Mouse (Mus musculus): ENCODE results near the gene Hoxb7. TPM values are rescaled to one million over a fixed set of nuclear protein-coding genes. Genes with fewer than 3 reads are reported as not detected.

The Hoxb7 gene
- polyA plus RNA-seq, 1 experiment from 2014 or later, result 0.24 TPM

- H3K4me3 ChIP-seq (replicated peaks), result no peak overlapping the region
- WGBS (ENCODE audit: insufficient replicate concordance), result 5% methylated on average over 1 of the region's 1 CpGs
- peaks cover 99% of the 10 kb centered on the region for H3K27me3 ChIP-seq
- no peak overlapping the region for H3K9ac ChIP-seq
- no peaks in the 10 kb centered on the region for H3K9me3 ChIP-seq (replicated peaks)
- H3K27ac ChIP-seq (replicated peaks), result no peak overlapping the region
- H3K36me3 ChIP-seq (replicated peaks), result no peaks in the 10 kb centered on the region
- ATAC-seq (ENCODE audit: insufficient read depth), result no peak
- no peak overlapping the region for H3K4me2 ChIP-seq
- H3K4me1 ChIP-seq (replicated peaks), result no peaks in the 10 kb centered on the region
Observed at GRCm38 (mm10) chr11:96259511-96259910, 26.9 kb upstream of the Hoxb7 start.

DNA sequence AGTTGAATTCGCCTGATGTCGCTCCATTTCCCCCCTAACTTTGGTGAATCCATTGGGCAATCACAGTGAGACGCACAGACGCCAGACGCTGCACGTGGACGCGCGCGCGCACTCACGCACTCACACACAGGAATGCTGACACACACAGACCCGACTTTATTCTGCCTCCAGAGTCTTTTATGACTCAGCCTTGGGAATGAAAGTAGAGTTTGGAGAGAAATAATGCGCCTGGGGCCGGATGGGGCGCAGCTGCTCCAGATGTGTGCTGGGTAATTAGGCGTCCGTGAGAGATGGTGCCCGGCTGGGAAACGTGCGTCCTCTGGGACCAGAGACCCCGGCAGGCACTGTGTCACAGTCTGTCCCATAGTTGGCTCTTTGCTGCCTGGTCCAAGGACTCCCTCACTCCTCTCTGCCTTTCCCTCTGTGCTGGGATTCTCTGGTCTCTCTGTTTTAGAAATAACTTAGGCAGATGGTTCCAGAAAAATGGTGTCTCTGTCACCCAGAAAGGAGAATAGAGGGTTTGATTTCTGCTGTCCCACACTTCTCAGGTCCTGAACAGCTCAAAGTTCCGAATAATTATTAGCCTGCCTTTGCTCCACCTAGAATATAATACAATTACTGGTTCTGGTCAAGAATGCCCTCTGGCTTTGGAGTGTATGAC is 26.0 kb upstream of the Hoxb7 start:
- Histone ChIP-seq H3K4me2 (no peak overlapping the region), H3K27ac (replicated peaks) (no peak overlapping the region), H3K27me3 (peaks cover 99% of the 10 kb centered on the region), H3K4me3 (replicated peaks) (no peak overlapping the region), H3K4me1 (replicated peaks) (no peaks in the 10 kb centered on the region), H3K36me3 (replicated peaks) (no peaks in the 10 kb centered on the region), H3K9ac (no peak overlapping the region), H3K9me3 (replicated peaks) (no peaks in the 10 kb centered on the region)
- ATAC-seq (ENCODE audit: insufficient read depth), result no peak
- 6% methylated on average over 23 of the region's 23 CpGs for WGBS (ENCODE audit: insufficient replicate concordance)

DNA sequence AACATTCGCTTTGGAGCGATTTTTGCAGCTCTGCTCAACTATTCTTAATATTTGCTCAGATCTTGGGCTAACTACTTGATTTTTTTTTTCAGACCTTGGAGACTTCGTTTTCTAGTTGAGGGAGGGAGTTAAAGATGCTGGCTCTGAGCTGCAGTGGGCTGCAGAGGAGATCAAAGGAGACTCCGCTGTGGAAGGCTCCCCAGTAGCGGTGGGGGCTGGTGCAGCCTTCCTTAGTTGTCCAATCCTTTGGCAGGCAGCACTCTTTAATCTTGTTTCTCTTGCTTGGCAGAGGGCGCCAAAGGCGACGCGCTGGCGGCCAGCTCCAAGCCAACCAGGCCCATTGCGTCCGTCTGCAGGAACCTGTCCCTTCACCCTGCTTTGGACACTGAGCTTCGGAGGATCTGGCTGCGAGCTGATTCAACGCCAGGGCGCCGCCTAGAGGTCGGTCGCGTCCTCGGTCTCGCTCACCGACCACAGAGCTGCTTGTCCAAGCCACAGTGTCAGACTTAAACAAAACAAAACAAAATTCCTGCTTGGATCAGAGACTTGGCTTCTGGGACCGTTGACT is 25.0 kb upstream of the Hoxb7 start:
- WGBS (ENCODE audit: insufficient replicate concordance), result 4% methylated on average over 24 of the region's 24 CpGs
- Histone ChIP-seq H3K4me2 (no peak overlapping the region), H3K4me1 (replicated peaks) (no peaks in the 10 kb centered on the region), H3K9me3 (replicated peaks) (no peaks in the 10 kb centered on the region), H3K27me3 (peaks cover 99% of the 10 kb centered on the region), H3K36me3 (replicated peaks) (no peaks in the 10 kb centered on the region), H3K4me3 (replicated peaks) (no peak overlapping the region), H3K27ac (replicated peaks) (no peak overlapping the region), H3K9ac (no peak overlapping the region)
- no peak for ATAC-seq (ENCODE audit: insufficient read depth)

GRCm38 (mm10) chr11:96262262-96262830 is 24.1 kb upstream of the Hoxb7 start:
- Histone ChIP-seq H3K4me3 (replicated peaks) (no peak overlapping the region), H3K9me3 (replicated peaks) (no peaks in the 10 kb centered on the region), H3K9ac (no peak overlapping the region), H3K27me3 (peaks cover 99% of the 10 kb centered on the region), H3K4me1 (replicated peaks) (no peaks in the 10 kb centered on the region), H3K36me3 (replicated peaks) (no peaks in the 10 kb centered on the region), H3K4me2 (no peak overlapping the region), H3K27ac (replicated peaks) (no peak overlapping the region)
- 18% methylated on average over 6 of the region's 6 CpGs for WGBS (ENCODE audit: insufficient replicate concordance)
- ATAC-seq (ENCODE audit: insufficient read depth), result no peak

DNA sequence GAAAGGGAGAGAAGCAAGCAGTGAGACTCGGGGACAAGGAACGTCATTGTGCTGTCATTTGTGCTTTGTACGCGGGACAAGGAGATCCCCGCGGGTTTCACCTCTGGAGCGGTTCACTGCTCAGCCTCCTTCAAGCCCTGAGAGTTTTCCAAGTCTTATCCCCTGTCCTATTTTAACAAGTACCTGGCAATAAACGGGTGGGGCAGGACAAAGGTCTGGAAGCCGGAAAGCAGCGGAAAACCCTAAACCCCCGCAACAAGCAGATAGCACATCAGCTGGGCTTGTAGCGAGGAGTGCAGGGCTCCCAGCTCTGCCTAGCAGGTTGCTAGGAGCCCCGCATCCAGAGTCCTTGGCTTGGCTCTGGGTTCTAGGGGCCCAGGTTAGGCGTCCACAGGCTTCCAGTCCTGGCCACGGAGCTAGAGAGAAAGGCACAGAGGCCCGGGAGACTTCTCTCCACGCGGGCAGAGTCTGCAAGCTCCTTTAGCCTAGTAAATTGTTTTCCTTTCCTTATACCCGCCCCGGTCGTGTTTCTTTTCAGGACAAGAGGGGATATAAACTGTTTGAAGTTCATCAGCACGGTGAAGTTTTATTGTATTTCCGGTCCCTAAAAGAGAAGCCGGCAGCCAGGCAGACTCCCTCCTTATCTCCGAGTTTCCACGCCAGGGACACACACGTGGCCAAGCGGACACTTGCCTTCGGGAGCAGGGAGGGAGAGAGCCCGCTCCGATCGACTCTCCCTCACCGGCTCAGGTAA is 22.6 kb upstream of the Hoxb7 start:
- H3K9ac ChIP-seq, result no peak overlapping the region
- no peak overlapping the region for H3K27ac ChIP-seq (replicated peaks)
- H3K4me2 ChIP-seq, result no peak overlapping the region
- H3K9me3 ChIP-seq (replicated peaks), result no peaks in the 10 kb centered on the region
- H3K4me1 ChIP-seq (replicated peaks), result no peaks in the 10 kb centered on the region
- H3K4me3 ChIP-seq (replicated peaks), result no peak overlapping the region
- WGBS (ENCODE audit: insufficient replicate concordance), result 6% methylated on average over 33 of the region's 33 CpGs
- H3K27me3 ChIP-seq, result peaks cover 97% of the 10 kb centered on the region
- H3K36me3 ChIP-seq (replicated peaks), result no peaks in the 10 kb centered on the region
- ATAC-seq (ENCODE audit: insufficient read depth), result no peak

DNA sequence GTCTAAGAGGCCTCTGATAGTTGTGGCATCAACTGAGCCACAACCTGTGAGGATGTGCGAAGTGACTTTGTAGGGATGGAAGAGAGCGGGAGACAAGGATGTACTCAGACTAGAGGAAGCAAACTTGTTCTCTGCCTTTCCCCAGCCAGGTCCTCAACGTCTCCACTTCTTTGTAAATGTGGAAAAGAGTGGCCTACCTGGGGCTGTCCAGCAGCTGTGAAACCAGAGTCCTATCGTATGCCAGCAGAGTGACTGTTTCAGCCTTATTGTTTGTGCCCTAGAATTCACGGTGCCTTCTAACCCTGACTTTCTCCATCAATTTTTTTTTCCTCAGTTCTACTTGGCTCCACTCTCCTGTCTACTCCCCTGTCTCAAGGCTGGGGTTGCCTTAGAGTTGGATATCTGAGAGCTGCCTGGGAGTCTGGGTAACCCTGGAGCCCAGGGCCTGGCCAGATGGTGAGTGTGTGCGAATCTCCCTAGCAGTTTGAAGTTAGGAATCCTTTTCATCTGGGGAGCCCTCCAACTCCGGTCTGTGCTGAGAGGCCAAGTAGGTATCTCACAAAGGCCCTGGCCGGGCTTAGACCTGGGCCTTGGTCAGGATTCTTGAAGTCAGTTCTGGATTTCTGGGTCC is 21.9 kb upstream of the Hoxb7 start:
- 33% methylated on average over 8 of the region's 8 CpGs for WGBS (ENCODE audit: insufficient replicate concordance)
- no peak for ATAC-seq (ENCODE audit: insufficient read depth)

GRCm38 (mm10) chr11:96265954-96266353 is 20.5 kb upstream of the Hoxb7 start:
- Histone ChIP-seq H3K4me1 (replicated peaks) (no peaks in the 10 kb centered on the region), H3K4me3 (replicated peaks) (no peak overlapping the region), H3K36me3 (replicated peaks) (no peaks in the 10 kb centered on the region), H3K9me3 (replicated peaks) (no peaks in the 10 kb centered on the region), H3K9ac (no peak overlapping the region), H3K27me3 (peaks cover 98% of the 10 kb centered on the region), H3K27ac (replicated peaks) (no peak overlapping the region), H3K4me2 (no peak overlapping the region)
- WGBS (ENCODE audit: insufficient replicate concordance), result 13% methylated on average over 7 of the region's 7 CpGs
- ATAC-seq (ENCODE audit: insufficient read depth), result no peak

More for the DNA sequence above, 21.9 kb upstream of the Hoxb7 start:
- Histone ChIP-seq H3K9me3 (replicated peaks) (no peaks in the 10 kb centered on the region), H3K9ac (no peak overlapping the region), H3K27ac (replicated peaks) (no peak overlapping the region), H3K27me3 (peaks cover 97% of the 10 kb centered on the region), H3K4me2 (no peak overlapping the region), H3K36me3 (replicated peaks) (no peaks in the 10 kb centered on the region), H3K4me3 (replicated peaks) (no peak overlapping the region), H3K4me1 (replicated peaks) (no peaks in the 10 kb centered on the region)

DNA sequence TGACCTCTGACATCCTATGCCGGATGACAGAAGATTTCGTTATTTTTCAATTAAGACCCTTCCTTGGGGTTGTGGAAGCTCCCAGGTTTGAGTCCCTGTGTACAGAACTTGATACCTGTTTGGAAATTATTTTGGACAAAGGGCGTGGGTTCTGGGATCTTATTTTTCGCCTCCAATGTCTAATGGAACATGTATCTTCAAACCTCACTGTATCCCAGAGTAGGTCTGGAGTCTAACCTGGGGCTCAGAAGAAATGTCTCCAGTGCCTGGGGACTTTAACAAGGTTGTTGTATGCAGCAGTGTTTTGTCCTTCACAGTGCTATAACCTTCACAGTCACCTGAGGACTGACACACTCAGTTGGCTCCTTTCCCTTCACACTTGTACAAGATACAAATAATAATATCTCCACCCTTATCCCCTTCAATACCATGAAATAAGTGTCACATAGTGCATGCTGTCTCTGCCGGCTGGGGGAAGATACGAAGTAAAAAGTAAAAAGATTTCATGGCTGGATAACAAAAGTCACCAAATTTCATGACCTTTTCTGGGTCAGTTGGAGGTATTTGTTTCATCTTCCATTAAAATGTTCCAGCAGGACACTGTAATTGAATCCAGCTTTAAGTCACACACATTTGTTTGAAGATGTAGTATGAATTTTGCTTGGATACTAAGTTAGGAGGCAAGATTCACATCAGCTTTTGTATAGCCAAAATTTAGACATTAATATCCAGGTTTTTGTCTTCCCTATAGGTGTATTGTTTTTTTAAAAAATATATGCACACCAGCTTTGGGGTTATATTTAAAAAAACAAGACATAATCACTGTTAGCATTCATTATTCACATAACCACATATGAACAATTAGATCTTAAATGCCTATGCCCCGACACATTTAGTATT is 19.2 kb upstream of the Hoxb7 start:
- no peak overlapping the region for H3K9ac ChIP-seq
- H3K4me2 ChIP-seq, result no peak overlapping the region
- no peak overlapping the region for H3K4me3 ChIP-seq (replicated peaks)
- H3K27me3 ChIP-seq, result peaks cover 98% of the 10 kb centered on the region
- no peaks in the 10 kb centered on the region for H3K4me1 ChIP-seq (replicated peaks)
- H3K9me3 ChIP-seq (replicated peaks), result no peaks in the 10 kb centered on the region
- 33% methylated on average over 7 of the region's 7 CpGs for WGBS (ENCODE audit: insufficient replicate concordance)
- no peak overlapping the region for H3K27ac ChIP-seq (replicated peaks)
- no peak for ATAC-seq (ENCODE audit: insufficient read depth)
- no peaks in the 10 kb centered on the region for H3K36me3 ChIP-seq (replicated peaks)

DNA sequence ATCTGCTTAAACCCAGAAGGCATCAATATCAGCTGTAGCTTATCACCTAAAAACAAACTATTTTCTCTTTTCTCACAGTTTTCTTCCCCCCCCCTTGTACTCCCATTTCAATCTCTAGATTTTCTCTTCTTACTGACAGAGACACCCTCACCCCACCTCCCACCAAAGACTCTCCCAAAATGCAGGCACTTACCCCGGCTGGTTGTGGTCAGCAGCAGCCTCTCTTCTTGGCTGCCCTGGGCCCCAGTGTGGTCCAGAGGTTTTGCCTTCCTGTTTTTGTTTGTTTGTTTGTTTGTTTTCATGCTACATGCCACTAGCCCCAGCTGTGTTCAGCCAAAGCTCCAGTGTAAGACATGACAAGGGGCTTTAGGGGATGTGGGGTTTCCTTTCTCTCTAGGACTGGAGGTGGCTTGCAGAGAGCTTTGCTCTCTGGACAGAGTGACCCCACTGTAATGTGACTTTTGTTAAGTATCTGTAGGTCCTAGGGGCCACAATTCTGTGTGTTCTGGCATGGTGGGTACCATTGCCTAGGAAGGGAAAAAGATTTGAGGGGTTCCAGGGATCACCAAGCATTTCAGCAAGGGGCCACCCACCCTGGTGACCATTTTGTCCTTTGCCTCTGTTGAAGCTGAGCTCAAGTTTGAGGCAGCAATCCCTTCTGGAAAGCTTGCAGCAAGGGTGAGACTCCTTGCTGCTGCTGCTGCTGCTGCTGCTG is 18.2 kb upstream of the Hoxb7 start:
- Histone ChIP-seq H3K9ac (no peak overlapping the region), H3K4me3 (replicated peaks) (no peak overlapping the region), H3K4me1 (replicated peaks) (no peaks in the 10 kb centered on the region), H3K27me3 (peaks cover 98% of the 10 kb centered on the region), H3K9me3 (replicated peaks) (no peaks in the 10 kb centered on the region), H3K4me2 (no peak overlapping the region), H3K36me3 (replicated peaks) (no peaks in the 10 kb centered on the region), H3K27ac (replicated peaks) (no peak overlapping the region)
- no peak for ATAC-seq (ENCODE audit: insufficient read depth)
- WGBS (ENCODE audit: insufficient replicate concordance), result 26% methylated on average over 1 of the region's 1 CpGs

DNA sequence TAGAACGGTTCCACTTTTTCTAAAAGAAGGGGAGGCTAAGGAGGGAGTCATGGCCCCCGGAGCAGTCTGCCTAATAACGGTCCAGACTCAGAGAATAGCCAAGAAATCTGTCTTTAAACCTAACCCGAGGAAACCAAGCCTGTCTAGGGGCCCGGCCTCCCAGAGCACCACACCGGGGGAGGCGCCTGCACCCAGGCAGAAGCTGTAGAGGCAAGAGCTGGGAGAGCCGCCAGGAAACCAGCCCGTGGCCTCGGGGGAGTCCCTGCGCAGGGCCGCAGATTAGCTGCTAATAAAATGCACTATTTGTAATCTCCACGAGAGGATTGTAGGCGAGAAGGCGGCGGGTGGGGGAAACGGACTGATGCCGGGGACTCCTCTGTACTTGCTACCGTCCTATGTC is 16.6 kb upstream of the Hoxb7 start:
- Histone ChIP-seq H3K27me3 (peaks cover 98% of the 10 kb centered on the region), H3K27ac (replicated peaks) (no peak overlapping the region), H3K9me3 (replicated peaks) (no peaks in the 10 kb centered on the region), H3K9ac (no peak overlapping the region), H3K36me3 (replicated peaks) (no peaks in the 10 kb centered on the region), H3K4me2 (no peak overlapping the region), H3K4me1 (replicated peaks) (no peaks in the 10 kb centered on the region), H3K4me3 (replicated peaks) (no peak overlapping the region)
- no peak for ATAC-seq (ENCODE audit: insufficient read depth)
- 4% methylated on average over 19 of the region's 19 CpGs for WGBS (ENCODE audit: insufficient replicate concordance)

All from liver, embryonic 15.5 days (tissue).